Mouse (Mus musculus) ES-E14 (cell line): ENCODE data around the gene Frat2.

Experiments
- CHD2 ChIP-seq: IDR thresholded peaks from 2 replicates; pipeline ENCODE4 v1.6.1; 2014; ENCODE audit warnings: mild to moderate bottlenecking, low read depth, low read length, inconsistent platforms
- ZC3H11A ChIP-seq: IDR thresholded peaks from 2 replicates; pipeline ENCODE4 v1.6.1; 2012; ENCODE audit warnings: low read depth, mild to moderate bottlenecking, inconsistent platforms, low read length, borderline replicate concordance

GRCm38 (mm10) chr19:41896319-41896711 lies 48.4 kb upstream of the Frat2 start:
- TF ChIP-seq CHD2, result no peak
- TF ChIP-seq ZC3H11A, result no peak
